Comparison of ENCODE assay signal across 16 mouse cellular contexts in the genomic region with DNA sequence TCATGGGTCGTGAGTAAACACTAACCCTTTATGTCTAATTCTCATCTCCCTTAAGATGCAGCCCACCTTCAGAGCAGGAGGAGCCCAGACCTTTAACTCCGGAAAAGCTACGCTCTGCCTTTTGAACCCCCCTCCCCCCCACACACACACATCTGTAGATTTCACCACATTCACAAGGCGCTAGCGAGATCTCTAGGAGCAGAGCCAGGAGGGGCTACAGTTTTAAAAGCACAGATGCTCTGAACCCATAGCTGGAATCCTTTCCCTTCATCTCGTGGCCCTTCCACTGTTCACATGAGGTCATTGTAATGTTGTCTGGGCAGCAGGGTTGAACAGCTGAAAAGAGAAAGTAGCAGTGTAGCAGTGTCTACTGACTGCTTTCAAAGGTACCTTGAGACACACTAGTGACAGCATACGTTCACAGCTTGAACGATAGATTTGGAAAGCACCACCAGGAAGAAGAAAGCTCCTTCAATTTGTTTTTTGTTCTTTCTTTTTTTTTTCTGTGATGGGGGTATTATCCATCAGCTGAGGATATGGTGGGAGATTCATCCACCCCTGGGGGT.
DNase-seq lines count a peak whose midpoint lies in the region; ATAC-seq and TF ChIP-seq lines count a peak whose summit lies in the region.
"Had no signal": no experiment of that assay in that cellular context is flagged by ENCODE, and none has a peak within 500 bp of the region (broad histone marks: within the 10 kb centered on the region; RNA-seq: fewer than 3 reads in every experiment).

No protein-coding gene starts in this region.

- peak overlapping the region; percentile 52 for H3K9ac ChIP-seq in heart, embryonic 13.5 days
- H3K9ac ChIP-seq in lung, embryonic 16.5 days (ENCODE audit: low read length): no peak overlapping the region
- H3K9ac ChIP-seq in limb, embryonic 14.5 days (ENCODE audit: low read depth, low read length, severe bottlenecking): no peak overlapping the region; the same call in 1 of the 2 replicates
- H3K9ac ChIP-seq: hindbrain, embryonic 14.5 days; liver, postnatal 0 days had no signal

- intact Hi-C loops in heart, postnatal 10 days (cut with DNase I): no loop called here

- no peaks in the 10 kb centered on the region for H3K9me3 ChIP-seq in heart, embryonic 13.5 days
- no peaks in the 10 kb centered on the region for H3K9me3 ChIP-seq in lung, embryonic 16.5 days (ENCODE audit: control insufficient read depth, low read length)
- no peaks in the 10 kb centered on the region for H3K9me3 ChIP-seq in limb, embryonic 14.5 days (ENCODE audit: control insufficient read depth, low read length)

- TF ChIP-seq CTCF in brain, embryonic 14.5 days (IDR thresholded peaks at IDR 0.05; ENCODE audit: borderline replicate concordance, extremely low read depth, insufficient read depth, insufficient read length): no peak

- ATAC-seq in heart, embryonic 13.5 days (ENCODE audit: extremely low read depth, insufficient number of reproducible peaks, low FRiP score, low TSS enrichment): no peak
- peak; percentile 13; the same call in 1 of the 2 replicates for ATAC-seq in lung, embryonic 16.5 days (ENCODE audit: low read depth)
- ATAC-seq in limb, embryonic 14.5 days (ENCODE audit: low FRiP score, low read depth): peak; percentile 45; the same call in 1 of the 2 replicates
- ATAC-seq: liver, postnatal 0 days had no signal

- DNase-seq in heart, postnatal 10 days: no peak
- no peak for DNase-seq in lung, postnatal 14 days
- DNase-seq in brain, embryonic 14.5 days (ENCODE audit: low read depth): peak; percentile 42
- peak; percentile 70 for DNase-seq in limb, embryonic 14.5 days (ENCODE audit: low spot score)
- DNase-seq in cerebellum, adult 18-20 months: no peak
- DNase-seq: cerebellum, postnatal 25 days; gastrocnemius, postnatal 14 days; kidney, adult 18-20 months; liver; liver, postnatal 0 days; spleen, adult 18-20 months; thymus, postnatal 14 days had no signal

- no peak overlapping the region for H3K4me3 ChIP-seq in heart, embryonic 13.5 days
- no peak overlapping the region for H3K4me3 ChIP-seq in lung, embryonic 16.5 days (ENCODE audit: low read length)
- no peak overlapping the region for H3K4me3 ChIP-seq in limb, embryonic 14.5 days (replicated peaks; ENCODE audit: low read length)
- H3K4me3 ChIP-seq: left cerebral cortex, adult 2 months had no signal

- peak overlapping the region; percentile 85 for H3K27ac ChIP-seq in heart, embryonic 13.5 days (replicated peaks)
- H3K27ac ChIP-seq in lung, embryonic 16.5 days (ENCODE audit: low read length): peak overlapping the region; percentile 45
- H3K27ac ChIP-seq in limb, embryonic 14.5 days (replicated peaks; ENCODE audit: low read depth, low read length): peak overlapping the region; percentile 20; the same call in 1 of the 2 replicates
- H3K27ac ChIP-seq: hindbrain, embryonic 14.5 days; left cerebral cortex, adult 2 months had no signal

- no peaks in the 10 kb centered on the region for H3K27me3 ChIP-seq in heart, embryonic 13.5 days (replicated peaks)
- H3K27me3 ChIP-seq in lung, embryonic 16.5 days (ENCODE audit: control insufficient read depth, insufficient read depth, low read depth, low read length): no peaks in the 10 kb centered on the region
- no peaks in the 10 kb centered on the region for H3K27me3 ChIP-seq in limb, embryonic 14.5 days (ENCODE audit: control insufficient read depth, insufficient read depth, low read length)

- 38% methylated on average over 8 of the region's 8 CpGs for WGBS in heart, embryonic 13.5 days
- WGBS in lung, embryonic 16.5 days: 39% methylated on average over 8 of the region's 8 CpGs
- 27% methylated on average over 8 of the region's 8 CpGs for WGBS in limb, embryonic 14.5 days

- H3K4me2 ChIP-seq in heart, embryonic 13.5 days: peak overlapping the region; percentile 4; the same call in 1 of the 2 replicates
- no peak overlapping the region for H3K4me2 ChIP-seq in lung, embryonic 16.5 days (ENCODE audit: low read depth, low read length)
- H3K4me2 ChIP-seq in limb, embryonic 14.5 days (replicated peaks; ENCODE audit: low read depth, low read length, severe bottlenecking): no peak overlapping the region
- H3K4me2 ChIP-seq: hindbrain, embryonic 14.5 days had no signal

- no peak for TF ChIP-seq POLR2A in brain, embryonic 14.5 days (IDR thresholded peaks at IDR 0.05; ENCODE audit: borderline replicate concordance, extremely low read depth, insufficient read depth, insufficient read length, poor library complexity, severe bottlenecking)
- no peak for TF ChIP-seq POLR2A in limb, embryonic 14.5 days (IDR thresholded peaks at IDR 0.05; ENCODE audit: borderline replicate concordance, extremely low read depth, insufficient read depth, insufficient read length)

- peaks cover 42% of the 10 kb centered on the region for H3K4me1 ChIP-seq in heart, embryonic 13.5 days
- peaks cover 24% of the 10 kb centered on the region for H3K4me1 ChIP-seq in lung, embryonic 16.5 days (replicated peaks; ENCODE audit: control insufficient read depth, insufficient read depth, low read length)
- peaks cover 26% of the 10 kb centered on the region for H3K4me1 ChIP-seq in limb, embryonic 14.5 days (ENCODE audit: control insufficient read depth, insufficient read depth, low read length)

- H3K36me3 ChIP-seq in heart, embryonic 13.5 days: no peaks in the 10 kb centered on the region
- H3K36me3 ChIP-seq in lung, embryonic 16.5 days (ENCODE audit: control insufficient read depth, insufficient read depth, low read length): no peaks in the 10 kb centered on the region
- no peaks in the 10 kb centered on the region for H3K36me3 ChIP-seq in limb, embryonic 14.5 days (ENCODE audit: control insufficient read depth, insufficient read depth, low read length)

Comparison
In these comparisons a context has a peak if more than half of its experiments do, and no peak if none do; other contexts are left out.
1. H3K27ac ChIP-seq: peak in every context shown above with its lines; median percentile 85 in heart, embryonic 13.5 days; 45 in lung, embryonic 16.5 days; 20 in limb, embryonic 14.5 days.
2. DNase-seq: peak in brain, embryonic 14.5 days (single experiment) and limb, embryonic 14.5 days (single experiment); none in heart, postnatal 10 days (0 of 2), lung, postnatal 14 days (single experiment) and cerebellum, adult 18-20 months (0 of 2).